Mouse (Mus musculus): ENCODE data around the gene Pp2d1.
A peak's percentile ranks its signal among the peaks of the same experiment; 100 is the strongest.

Pp2d1 gene

DNA sequence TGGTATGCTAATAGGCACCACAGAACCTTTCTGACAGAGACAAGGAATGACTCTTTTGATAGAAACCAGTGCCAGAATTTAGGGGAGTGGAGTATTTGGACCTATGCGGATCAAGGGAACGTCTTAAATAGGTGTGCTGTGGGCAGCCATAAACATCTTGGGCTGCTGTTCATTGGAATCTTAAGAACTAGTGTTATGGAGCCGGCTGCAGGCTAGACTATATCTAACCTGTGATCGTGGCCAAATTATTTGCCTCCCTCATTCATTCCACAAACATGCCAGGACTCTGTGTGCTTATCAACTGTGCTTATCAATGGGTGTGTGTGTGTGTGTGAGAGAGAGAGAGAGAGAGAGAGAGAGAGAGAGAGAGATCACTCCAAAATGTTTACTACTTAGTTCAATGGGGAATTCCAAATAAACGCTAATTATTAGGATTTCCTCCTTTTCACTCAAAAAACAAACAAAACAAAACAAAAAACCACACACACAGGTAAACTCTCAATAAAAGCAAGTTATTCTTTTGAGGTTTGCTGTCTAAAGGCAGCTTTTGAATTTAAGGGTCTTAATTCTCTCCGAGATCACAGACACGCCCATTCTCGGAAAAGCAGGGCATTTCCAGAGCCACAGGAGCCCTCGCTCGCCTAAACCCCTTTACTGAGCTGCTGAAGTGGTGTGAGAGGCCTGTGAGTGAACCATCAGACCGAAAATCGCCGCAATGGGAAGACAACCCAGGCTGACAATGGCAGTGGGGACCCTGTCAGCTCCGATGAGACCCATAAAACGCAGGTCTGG lies 61.0 kb downstream of the Pp2d1 start:
- DNase-seq, result no peak

DNA sequence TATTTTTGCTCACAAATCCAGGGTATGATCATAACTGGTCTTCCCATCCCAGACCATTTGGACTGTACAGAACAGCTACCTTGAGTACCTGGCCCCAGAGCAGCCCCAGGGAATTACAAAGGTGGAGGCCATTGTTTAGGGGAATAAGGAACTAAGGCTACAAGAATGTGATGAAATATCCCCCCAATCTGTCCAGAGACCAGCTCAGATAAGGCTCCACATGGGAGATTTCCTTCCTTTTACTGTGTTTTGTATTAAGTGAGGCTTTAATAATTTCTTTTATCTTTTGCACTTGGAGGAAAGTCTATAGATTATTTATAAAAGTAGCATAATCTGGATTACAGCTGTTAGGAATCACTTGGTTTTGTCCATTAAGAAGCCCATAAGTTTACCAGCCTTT lies 70.6 kb downstream of the Pp2d1 start:
- DNase-seq, result no peak

DNA sequence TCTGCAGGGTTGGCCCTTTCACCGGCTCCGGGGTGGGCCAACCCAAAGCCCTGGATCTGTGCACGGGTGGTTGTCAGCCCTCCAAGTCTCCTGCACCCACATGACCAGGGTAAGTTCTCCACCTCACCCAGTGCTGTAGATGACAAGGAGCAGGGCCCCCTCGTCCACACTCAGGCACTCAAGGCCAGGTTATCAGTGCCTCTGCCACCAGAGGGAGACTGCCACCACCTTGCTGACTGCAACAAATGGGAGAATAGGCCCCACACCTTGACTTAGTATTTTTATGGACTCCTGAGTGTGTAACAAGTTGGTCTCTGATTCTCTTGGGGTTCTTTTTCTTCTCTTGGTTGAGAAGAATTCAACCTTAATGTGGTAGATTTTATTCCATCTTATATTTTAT lies 73.7 kb downstream of the Pp2d1 start:
- no peak for DNase-seq

DNA sequence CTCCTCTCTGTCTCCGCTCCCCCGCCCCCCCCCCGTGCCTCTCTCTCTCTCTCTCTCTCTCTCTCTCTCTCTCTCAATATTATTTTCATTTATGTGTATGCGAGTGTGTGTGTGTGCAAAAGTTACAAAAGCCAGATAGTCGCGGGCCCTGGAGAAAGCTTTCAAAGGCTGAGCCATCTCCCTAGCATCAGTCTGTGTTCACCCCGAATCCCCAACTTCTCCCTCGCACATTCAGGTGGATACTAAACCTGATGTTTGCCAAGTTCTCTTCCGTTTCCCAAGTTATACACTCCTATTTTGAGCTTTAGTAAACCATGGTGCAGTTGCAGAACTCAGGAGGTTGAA lies 75.8 kb downstream of the Pp2d1 start:
- no peak for DNase-seq

GRCm38 (mm10) chr17:53462603-53463495 lies 76.4 kb downstream of the Pp2d1 start, which contains the start of gene Efhb:
Efhb (minus strand) TSS chr17:53463321.
- DNase-seq, result peak; percentile 86

All from kidney, adult 11 months (tissue).